Mouse (Mus musculus) cerebellum, adult 18-20 months (tissue): ENCODE measurements around the gene Ppp1r35.

Experiments
- DNase-seq, 2 experiments: peaks; one replicate each; pipeline ENCODE4 v3.0.0; 2021

Ppp1r35 gene

GRCm38 (mm10) chr5:137751988-137752387, 26.7 kb upstream of the Ppp1r35 start:
- no peak for DNase-seq

DNA sequence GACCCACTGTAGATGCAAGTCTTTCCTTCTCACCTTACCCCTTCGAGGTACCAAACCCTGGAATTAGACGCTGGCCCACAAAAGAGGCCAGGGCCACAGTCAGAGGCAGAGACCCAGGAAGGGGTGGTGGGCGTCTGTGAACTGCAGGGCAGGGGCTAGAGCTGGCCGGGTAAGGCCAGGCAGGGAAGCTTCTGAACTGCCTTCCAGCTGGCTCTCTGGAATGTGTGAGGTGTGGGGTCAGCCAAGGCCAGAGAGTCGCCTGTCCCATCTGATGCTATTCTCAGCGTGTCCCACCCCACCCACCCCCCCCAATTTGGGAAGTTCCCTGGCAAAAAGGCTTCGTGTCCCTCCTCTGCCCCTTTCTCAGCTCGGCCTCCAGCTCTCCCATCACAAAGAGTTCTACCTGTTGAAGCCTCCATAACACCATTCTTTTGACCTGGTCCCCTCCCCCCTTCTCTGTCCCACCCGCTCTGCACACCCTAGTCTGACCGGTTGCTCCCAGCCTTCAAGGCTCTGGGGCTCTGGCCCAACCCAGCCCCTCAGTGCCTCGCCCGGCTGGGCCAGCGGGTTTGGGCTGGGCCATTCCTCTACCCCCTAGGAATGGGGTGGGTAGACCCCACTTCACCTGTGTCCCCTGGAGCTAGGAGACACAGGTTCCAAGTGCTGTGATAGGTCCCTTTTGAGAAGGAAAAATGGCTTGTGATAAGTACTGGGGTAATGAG, 25.4 kb upstream of the Ppp1r35 start:
- DNase-seq: no peak

DNA sequence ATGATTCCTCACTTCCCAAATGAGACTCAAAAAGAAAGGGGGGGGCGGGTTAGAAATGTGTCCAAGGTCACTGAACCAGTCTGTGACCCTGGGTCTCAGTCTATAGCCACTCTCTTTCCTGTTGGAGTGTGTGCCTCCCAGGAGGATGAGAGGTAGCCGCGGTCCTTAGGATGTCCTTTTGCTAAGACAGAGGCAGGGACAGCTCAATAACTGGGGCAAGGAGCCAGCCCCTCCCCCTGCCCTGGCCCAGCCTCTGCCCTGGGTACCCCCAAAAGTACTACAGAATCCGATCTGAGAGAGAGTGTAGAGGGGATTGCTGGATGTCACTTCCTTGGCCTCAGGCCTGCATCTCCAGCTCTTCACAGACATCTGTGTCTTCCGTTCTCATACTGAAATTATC, 23.2 kb upstream of the Ppp1r35 start:
- no peak for DNase-seq

DNA sequence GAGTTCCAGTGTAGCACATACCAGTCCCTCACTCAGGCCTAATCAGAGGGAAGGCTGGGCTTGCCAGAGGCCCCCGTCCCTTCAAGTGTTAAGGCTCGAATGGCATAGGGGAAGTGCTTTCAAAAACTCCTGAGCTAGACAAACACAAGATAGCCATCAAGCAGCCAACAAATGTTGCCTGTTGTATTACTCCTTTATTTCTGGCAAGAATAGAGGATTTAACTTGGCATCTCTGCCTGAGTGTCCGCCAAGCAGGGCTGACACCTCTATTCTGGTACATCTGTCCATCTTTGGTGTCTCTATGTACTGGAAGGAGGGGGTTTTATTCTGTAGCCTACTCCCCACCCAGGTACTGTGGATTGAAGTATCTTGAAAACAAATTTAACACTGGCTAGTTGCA, 22.5 kb upstream of the Ppp1r35 start:
- no peak for DNase-seq

DNA sequence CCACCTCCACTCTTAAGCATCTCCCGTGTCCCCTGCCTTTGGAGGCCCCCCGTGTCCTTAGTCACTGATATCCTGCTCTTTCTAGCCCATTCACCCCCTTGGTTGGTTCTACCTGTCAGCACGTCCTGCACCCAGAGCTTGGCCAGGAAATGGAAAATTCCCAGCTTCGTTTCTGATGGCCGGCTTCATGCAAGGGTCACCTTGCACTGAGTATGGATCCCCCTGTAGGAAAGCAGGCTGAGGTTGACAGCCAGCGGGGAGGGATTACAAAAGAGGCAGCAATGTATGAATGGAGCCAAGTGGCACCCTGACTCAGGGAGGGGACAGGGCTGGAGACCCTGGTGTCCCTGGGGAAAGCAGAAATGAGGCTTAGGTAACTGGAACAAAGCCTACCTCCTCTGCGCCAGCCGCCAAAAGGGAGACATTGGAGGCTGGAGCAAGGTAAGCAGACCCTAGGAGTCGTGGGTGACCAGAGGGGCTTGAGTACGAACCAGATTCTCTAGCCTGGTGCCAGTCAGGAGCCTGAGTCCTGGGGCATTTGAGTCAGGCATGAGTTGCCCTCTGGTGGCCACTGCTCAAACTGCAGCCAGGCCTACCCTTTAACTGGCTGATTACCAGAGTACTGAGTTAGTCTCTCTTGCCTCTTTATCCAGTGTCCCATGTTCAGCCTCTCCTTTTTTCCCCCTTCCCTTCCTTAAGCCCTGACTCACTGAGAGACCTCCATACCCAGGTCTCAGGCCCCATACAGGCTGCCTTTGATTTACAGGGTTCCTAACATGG, 21.6 kb upstream of the Ppp1r35 start:
- peak; percentile 89 to 90 for DNase-seq

DNA sequence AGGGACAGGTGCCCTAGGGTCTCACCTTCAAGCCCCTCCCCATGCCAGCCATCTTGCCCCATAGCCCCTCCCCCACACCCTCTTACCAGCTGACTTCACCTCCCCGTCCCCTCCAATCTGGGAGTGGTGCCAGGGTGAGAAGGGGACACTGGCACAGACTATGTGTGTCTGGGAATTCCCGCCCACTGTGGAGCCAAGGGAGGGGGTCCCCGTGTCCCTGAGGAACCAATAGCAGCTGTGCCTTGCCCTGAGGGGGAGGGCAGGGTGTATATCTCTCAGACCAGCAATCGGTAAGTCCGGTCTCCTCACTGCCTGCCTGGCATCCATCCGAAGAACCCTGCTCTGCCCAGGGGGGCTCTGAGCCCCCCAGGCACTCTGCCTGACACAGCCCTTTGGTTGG, 20.8 kb upstream of the Ppp1r35 start:
- DNase-seq: peak; percentile 60 to 67

DNA sequence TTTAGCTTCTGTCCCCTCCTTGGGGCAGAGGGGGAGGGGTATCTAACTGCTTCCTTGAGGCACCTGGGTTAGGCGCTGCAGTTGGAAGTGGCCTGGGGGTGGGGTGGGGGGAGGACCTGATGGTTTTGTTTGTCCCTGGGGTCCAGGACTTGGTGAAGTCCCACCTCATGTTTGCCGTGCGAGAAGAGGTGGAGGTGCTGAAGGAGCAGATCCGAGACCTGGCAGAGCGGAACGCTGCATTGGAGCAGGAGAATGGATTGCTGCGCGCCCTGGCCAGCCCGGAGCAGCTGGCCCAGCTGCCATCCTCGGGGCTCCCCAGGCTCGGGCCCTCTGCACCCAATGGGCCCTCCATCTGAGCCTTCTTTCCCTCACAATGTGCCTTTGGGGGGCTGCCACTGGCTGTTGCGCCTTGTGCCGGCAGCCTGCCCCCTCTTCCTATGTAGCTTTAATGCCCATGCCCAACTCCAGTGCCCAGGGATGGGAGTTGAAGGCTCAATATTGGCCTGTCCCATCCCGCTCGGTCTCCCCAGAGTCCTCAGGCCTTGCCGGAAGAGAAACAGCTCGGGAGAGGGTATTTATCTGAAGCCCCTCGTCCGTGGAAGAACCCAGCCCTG, 19.6 kb upstream of the Ppp1r35 start:
- DNase-seq: no peak

DNA sequence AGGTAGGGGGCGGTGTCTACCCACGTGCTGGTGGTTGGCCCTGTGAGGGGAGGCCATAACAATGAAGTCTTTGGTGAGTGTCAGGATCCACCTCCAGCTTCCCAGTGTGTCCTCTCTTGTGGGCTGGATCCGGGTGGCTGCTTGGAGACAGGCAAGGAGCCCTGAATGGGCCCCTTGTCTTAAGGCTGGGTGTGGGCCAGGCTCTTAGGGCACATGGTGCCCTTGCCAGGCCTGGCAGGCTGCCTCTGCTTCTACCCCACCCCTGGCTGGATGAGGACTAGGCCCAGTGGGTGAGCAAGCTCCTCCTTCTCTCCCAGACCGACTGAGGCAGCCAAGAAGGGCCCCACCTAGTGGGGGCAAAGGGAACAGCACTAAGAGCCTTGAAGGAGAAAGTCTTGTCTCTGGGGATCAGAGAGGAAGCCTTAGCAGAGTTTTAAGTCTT, 18.7 kb upstream of the Ppp1r35 start:
- DNase-seq: peak; percentile 86 to 91

- DNase-seq: no peak
Measured at GRCm38 (mm10) chr5:137764609-137765340, 13.9 kb upstream of the Ppp1r35 start.

DNA sequence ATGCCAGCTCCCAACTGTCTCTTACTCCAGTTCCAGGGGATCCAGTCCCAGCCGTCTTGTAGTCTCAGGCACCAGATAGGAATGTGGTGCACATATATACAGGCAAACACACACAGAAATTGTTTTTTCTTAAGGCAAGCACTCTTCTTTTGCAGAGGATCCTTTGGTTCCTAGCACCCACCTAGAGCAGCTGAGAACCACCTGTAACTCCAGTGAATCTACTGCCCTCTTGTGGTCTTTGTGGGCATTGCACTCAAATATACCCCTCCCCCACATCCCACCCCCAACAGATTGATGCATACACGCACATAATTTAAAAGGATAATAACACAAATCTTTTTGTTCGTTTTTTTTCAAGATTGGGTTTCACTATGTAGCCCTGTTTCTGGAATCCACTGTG, 12.4 kb upstream of the Ppp1r35 start:
- DNase-seq: no peak

GRCm38 (mm10) chr5:137768475-137768874, 10.2 kb upstream of the Ppp1r35 start:
- no peak for DNase-seq

DNA sequence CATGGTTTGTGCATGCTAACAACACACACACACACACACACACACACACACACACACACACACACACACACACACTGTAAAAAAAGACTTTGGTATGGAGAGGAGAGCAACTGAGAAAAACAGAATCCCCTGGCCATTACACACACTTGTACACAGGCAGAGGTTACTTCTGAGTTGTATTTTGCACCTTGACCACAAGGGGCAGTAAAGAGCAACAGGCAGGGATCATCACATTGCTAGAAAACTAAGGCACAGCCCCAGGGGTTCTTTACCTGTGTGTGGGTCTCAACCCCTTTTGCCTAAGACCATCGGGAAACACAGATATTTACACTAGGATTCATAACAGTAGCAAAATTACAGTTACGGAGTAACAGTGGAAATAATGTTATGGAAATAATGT, 7.9 kb upstream of the Ppp1r35 start:
- DNase-seq: no peak

DNA sequence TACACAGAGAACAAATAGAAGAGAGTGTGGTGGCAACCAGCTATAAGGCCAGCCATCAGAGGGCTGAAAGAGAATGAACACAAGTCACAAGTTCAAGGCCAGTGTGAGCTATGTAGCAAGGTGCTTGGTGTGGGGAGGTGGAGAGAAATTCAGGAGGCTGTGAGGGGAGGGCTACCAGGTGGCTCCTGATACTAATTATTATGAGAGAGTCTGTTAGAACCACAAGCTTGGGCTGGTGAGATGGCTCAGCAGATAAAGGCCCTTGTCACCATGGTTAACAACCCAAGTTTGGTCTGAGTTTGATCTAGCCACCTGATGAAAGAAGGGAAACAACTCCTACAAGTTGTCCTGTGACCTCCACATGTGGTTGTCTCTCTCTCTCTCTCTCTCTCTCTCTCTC, 5.9 kb upstream of the Ppp1r35 start:
- no peak for DNase-seq

DNA sequence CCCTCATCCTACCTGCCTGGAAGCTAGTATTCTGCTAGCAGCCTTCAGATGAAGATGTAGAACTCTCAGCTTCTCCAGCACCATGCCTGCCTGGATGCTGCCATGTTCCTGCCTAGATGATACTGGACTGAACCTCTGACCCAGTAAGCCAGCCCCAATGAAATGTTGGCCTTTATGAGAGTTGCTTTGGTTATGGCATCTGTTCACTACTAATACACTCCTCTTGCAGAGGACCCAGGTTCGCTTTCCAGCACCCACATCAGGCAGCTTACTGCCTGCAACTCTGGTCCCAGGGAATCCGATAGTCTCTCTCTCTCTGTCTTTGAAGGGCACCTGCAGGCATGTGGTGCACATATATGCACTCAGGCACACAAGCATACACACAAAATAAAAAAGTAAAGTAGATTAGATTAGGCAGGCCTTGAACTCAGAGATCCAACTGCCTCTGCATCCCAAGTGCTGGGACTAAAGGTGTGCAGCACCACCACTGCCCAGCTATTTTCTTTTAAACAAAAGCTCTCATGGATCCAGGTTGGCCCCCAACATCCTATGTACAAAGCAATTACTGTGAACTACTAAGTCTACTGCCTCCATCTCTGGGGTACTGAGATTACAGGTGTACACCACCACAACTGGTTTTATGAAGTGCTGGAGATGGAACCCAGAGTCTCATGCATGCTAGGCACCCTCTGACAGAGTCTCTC, 2.9 kb upstream of the Ppp1r35 start:
- DNase-seq: no peak

- DNase-seq: no peak
Measured at GRCm38 (mm10) chr5:137776408-137776918, 2.2 kb upstream of the Ppp1r35 start.

DNA sequence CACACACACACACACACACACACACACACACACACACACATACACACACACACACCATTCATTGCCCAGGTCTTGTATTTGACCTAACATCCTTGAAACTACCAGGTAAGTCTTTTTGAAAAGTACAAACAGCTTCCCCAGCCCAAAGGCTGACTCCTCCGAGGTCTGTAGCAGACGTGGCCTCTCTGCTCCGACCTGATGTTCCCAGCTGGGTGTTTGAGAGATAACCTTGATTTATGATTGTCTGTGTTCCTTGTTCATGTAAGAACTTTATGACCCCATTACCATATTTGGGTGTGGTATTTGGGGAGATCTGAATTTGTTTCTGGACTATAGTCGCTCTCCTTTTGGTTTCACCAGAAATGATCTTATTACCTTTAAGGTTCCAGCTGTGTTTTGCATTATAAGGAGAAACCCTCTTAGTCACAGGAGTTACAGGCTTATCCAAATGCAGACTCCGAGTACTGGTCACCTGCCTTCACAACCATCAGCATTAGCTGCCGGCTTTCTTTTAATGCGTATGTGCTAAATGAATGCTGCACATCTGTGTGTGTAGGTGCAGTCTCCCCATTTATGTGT, 1.3 kb upstream of the Ppp1r35 start:
- DNase-seq: no peak

DNA sequence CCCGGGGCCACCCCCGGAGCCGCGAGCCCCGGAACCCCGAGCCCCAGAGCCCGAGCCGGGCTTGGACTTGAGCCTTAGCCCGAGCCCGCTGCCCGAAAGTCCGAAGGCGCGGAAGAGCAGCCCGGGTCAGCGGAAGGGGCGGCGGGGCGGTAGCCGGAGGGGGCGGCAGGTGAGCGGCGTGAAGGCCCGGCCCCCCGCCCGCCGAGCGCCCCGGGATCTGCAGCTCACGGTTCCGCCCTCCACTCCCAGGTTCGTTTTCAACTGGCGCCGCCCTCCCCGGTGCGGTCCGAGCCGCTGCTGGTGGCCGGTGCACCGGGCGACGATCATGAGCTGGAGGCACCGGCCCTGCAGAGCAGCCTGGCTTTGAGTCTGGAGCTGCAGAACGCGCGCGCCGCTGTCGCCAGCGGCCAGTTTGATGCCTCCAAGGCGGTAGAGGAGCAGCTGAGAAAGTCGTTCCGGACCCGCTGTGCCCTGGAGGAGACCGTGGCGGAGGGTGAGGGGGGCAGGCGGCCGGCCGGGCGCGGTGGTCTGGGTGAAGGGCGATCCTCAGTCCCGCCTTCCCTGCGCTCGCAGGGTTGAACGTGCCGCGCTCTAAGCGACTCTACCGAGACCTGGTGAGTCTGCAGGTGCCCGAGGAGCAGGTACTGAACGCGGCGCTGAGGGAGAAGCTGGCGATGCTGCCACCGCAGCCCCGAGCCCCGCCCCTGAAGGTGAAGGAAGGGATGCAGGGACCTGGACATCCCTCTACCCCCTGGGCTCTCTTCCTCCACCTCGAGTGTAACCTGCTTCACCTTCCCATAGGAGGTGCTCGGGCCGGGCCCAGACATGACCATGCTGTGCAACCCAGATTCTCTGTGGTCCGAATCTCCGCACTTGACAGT, 644 bp downstream of the Ppp1r35 start:
- DNase-seq: peak; percentile 40 to 43

- no peak for DNase-seq
Measured at GRCm38 (mm10) chr5:137781661-137782060, 3.0 kb downstream of the Ppp1r35 start.

DNA sequence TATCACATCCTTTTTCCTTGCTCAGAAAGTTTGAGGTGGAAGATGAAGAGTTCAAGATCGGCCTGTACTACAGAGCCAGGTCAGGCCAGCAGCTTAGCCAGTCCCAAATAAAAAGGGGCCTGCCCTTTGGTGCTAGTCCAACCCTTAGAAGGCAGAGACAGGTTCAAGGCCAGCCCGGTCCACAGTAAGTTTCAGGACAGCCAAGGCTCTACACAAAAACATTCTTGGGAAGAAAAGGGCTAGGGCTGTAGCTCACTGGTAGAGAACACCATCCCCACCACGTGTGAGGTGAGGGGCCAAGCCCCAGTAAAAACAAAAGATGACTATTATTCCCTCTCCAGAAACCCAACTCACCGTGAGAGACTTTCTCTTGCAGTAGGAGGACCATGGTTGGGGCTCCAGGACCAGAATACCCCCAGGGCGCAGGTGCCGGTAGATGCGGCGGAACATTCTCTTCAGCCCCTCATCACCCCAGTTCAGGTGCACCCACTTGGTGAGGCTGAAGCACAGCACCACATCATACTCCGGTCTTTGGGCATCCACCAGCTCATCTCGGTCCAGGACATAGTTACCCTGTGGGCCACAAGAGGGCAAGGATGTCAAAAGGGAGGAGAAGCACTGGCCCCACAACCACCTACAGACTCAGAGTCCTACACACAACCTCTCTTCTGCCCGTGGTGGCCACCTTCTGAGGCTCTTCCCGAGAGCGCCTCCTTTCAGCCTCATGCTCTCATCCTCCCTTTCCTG, 4.3 kb downstream of the Ppp1r35 start:
- DNase-seq: peak in 1 of 2 experiments; percentile 15

DNA sequence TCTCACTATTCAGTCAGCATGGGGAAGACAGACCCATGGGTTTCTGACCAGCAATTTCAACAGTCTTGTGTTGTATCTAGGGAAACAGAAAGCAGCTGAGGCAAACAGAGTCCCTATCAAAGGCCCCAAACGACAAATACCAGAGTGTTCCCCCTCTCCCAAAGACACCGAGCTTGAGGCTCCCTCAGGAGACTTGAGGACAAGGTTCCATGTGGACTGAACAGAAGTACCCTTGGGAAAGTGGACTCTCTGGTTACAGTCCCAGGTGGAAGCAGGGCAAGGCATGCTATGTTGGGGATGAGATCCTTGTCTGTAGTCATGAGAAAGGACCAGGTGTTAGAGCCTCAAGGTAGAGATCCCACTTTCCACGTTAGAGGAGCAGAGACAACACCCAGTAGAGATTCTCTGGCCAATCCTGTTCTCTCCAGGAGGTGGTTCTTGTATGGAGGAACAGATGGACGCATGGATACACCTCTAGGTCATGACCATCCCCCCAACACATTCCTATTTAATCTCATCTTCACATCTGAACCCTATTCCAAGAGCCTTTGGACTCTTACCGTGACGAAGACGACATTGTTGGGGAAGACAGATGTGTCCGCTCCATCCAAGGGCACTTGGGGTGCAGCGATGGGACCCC, 5.4 kb downstream of the Ppp1r35 start:
- DNase-seq: peak; percentile 13 to 17
